Mouse (Mus musculus) midbrain, embryonic 13.5 days (tissue): ENCODE measurements around the gene Trappc4. TPM values are rescaled to one million over a fixed set of nuclear protein-coding genes. Genes with fewer than 3 reads are reported as not detected.
"Not testable (repeated sequence)": the region's sequence is repeated elsewhere in the genome, so short reads cannot be mapped to it uniquely, and the experiment has no call there.

Experiments used
- ATAC-seq: fragments of 200-750 bp; cut with Nextera tagmentation; 2 replicates; pipeline ENCODE4 v1.8.0; 2017; ENCODE audit warnings: mild to moderate bottlenecking, moderate TSS enrichment, moderate library complexity
- H3K27ac ChIP-seq: fragments of 300-500 bp; sonication (generic); 2 replicates; pipeline ENCODE4 v1.5.1; 2015; ENCODE audit warnings: inconsistent platforms, mild to moderate bottlenecking, moderate library complexity
- H3K27me3 ChIP-seq: fragments of 300-500 bp; sonication (generic); 2 replicates; pipeline ENCODE4 v1.6.1; 2015; ENCODE audit warnings: mild to moderate bottlenecking, inconsistent platforms
- H3K36me3 ChIP-seq: fragments of 300-500 bp; sonication (generic); 2 replicates; pipeline ENCODE4 v1.6.1; 2015; ENCODE audit warnings: mild to moderate bottlenecking, inconsistent platforms
- H3K4me1 ChIP-seq: fragments of 300-500 bp; sonication (generic); replicated peaks from 2 replicates; pipeline ENCODE4 v1.6.1; 2015; ENCODE audit warnings: inconsistent platforms
- H3K4me2 ChIP-seq: fragments of 300-500 bp; sonication (generic); replicated peaks from 2 replicates; pipeline ENCODE4 v1.6.1; 2015; ENCODE audit warnings: moderate library complexity, mild to moderate bottlenecking, inconsistent platforms
- H3K4me3 ChIP-seq: fragments of 300-500 bp; sonication (generic); replicated peaks from 2 replicates; pipeline ENCODE4 v1.5.1; 2015; ENCODE audit warnings: mild to moderate bottlenecking, inconsistent platforms
- H3K9ac ChIP-seq: fragments of 300-500 bp; sonication (generic); replicated peaks from 2 replicates; pipeline ENCODE4 v1.6.1; 2015; ENCODE audit warnings: mild to moderate bottlenecking, inconsistent platforms
- H3K9me3 ChIP-seq: fragments of 300-500 bp; sonication (generic); 2 replicates; pipeline ENCODE4 v1.6.1; 2016; ENCODE audit warnings: mild to moderate bottlenecking, inconsistent platforms
- WGBS: fragments of 180-500 bp; shearing (Covaris S2); methylation state at CpG from one replicate; pipeline ENCODE4 v1.1.7; 2015; 5-methylcytosine and 5-hydroxymethylcytosine counted together
- polyA plus RNA-seq: library from polyadenylated mRNA; unstranded; fragments of >200 nt; fragmentation: Nextera tagmentation; extraction: Ambion mirVana; gene quantifications from 2 replicates; pipeline ENCODE4 v1.2.1, GENCODE M21; 2015

Trappc4 gene
- polyA plus RNA-seq, 1 experiment from 2014 or later = 364 TPM

- peak within 1 kb of the TSS; percentile 84 for H3K9ac ChIP-seq
- WGBS = 76% methylated on average over 14 of the region's 14 CpGs
- H3K9me3 ChIP-seq = no peaks in the 10 kb centered on the region; the same call in 1 of the 2 replicates
- H3K36me3 ChIP-seq = peaks cover 9% of the 10 kb centered on the region
- H3K27me3 ChIP-seq = no peaks in the 10 kb centered on the region
- H3K4me1 ChIP-seq = peaks cover 16% of the 10 kb centered on the region
- peak within 1 kb of the TSS; percentile 93 for H3K4me2 ChIP-seq
- peak within 1 kb of the TSS; percentile 84 for H3K4me3 ChIP-seq
- no peak for ATAC-seq
- peak within 1 kb of the TSS; percentile 70 for H3K27ac ChIP-seq
These were observed 11.4 kb upstream of the Trappc4 start, which contains the start of gene Ccdc84 for GRCm38 (mm10) chr9:44418519-44419385. Ccdc84 (minus strand) TSS chr9:44418569.

DNA sequence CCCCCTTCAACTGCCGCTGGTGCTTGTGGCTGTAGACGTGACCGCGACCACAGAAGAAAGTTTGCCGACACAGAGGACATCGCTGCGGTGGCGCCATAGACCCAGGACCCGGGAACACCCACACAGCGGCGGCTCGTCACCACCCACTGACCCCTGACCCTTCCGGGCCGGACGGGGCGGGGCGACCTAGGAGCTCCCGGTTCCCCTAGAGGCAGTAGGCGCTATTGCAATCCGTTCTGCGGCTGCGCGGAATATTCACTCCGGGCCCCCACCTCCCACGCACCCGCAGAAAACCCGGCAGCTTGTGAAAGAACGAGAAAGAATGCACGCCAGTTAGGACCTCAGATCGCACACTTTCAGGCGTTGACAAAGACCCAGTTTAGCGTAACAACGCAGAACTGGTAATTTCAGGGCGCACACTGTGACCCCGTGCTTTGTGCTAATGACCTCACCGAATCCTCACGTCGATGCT is 10.5 kb upstream of the Trappc4 start:
- H3K36me3 ChIP-seq = peaks cover 15% of the 10 kb centered on the region
- peak overlapping the region; percentile 70 for H3K27ac ChIP-seq
- peak overlapping the region; percentile 84 for H3K9ac ChIP-seq
- no peaks in the 10 kb centered on the region; the same call in 1 of the 2 replicates for H3K9me3 ChIP-seq
- H3K4me3 ChIP-seq = peak overlapping the region; percentile 84
- peak overlapping the region; percentile 93 for H3K4me2 ChIP-seq
- peak; percentile 91 for ATAC-seq
- H3K4me1 ChIP-seq = peaks cover 16% of the 10 kb centered on the region
- H3K27me3 ChIP-seq = no peaks in the 10 kb centered on the region
- WGBS = under 1% methylated on average over 38 of the region's 38 CpGs

DNA sequence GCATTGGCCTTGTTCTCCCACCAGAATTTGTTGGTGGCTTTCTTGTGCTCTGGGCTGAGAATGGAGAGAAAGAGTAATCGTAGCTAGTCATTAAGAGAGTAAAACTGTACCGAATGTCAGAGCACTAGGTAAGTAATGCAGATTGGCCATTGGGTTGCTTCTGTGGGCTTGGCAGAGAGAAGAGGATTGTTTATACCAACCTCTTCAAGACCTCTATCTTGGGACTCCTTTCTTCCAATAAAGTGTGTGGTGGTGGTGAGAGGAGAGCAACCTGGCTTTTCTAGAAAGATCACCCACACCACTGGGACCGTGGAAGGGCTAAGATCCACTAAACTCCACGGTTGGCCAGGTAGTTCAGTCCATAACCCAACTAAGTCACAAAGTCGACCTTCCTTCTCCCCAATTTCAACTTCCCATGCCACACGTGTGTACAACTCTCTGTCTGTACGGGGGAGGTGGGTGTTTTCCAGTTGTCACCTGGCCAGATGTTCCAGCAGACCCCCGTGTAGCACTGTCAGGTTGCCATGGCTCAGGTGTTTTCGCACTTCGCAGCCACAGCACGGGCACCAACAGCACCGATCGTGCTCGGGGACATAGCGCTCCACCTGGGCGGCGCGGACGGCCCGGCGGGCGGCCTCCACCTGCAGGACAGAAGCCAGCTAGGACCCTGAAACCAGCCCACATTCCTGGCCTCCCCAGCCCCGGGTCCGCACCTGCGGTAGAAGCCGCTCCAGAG is 9.9 kb upstream of the Trappc4 start:
- Histone ChIP-seq H3K27me3 (no peaks in the 10 kb centered on the region), H3K4me3 (peak overlapping the region; percentile 84), H3K9me3 (no peaks in the 10 kb centered on the region; the same call in 1 of the 2 replicates), H3K4me2 (peak overlapping the region; percentile 93), H3K9ac (peak overlapping the region; percentile 84), H3K27ac (peak overlapping the region; percentile 70), H3K4me1 (peaks cover 16% of the 10 kb centered on the region), H3K36me3 (peaks cover 21% of the 10 kb centered on the region)
- peak; percentile 83 for ATAC-seq
- WGBS = 7% methylated on average over 26 of the region's 26 CpGs

DNA sequence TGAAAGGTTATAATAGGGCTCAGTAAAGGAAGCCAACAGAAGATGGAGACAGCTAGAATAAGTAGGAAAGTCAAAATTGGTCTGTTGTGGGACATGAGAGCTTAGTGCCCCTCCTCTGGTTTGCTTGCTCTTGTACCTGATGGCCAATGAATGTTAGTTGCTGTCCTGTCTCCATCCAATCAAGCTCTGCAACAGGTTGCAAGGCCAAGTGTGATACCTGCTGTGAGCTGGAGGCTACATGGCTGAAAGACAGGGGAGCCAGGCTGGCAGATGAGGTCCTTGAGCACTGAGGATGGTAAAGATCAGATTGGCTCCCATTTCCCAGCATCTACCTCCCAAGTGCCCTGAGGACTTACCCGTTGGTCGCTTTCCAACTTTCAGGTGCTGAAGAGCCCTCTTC is 5.4 kb upstream of the Trappc4 start:
- no peaks in the 10 kb centered on the region for H3K9me3 ChIP-seq
- ATAC-seq = no peak

GRCm38 (mm10) chr9:44412306-44412705 is 4.9 kb upstream of the Trappc4 start:
- Histone ChIP-seq H3K4me2 (no peak overlapping the region), H3K27me3 (no peaks in the 10 kb centered on the region), H3K27ac (no peak overlapping the region), H3K9me3 (no peaks in the 10 kb centered on the region), H3K36me3 (peaks cover 58% of the 10 kb centered on the region), H3K4me1 (peaks cover 22% of the 10 kb centered on the region), H3K9ac (no peak overlapping the region), H3K4me3 (no peak overlapping the region)
- no peak for ATAC-seq
- 87% methylated on average over 4 of the region's 4 CpGs for WGBS

More for the DNA sequence above, 5.4 kb upstream of the Trappc4 start:
- Histone ChIP-seq H3K27ac (no peak overlapping the region), H3K36me3 (peaks cover 58% of the 10 kb centered on the region), H3K9ac (no peak overlapping the region), H3K4me2 (no peak overlapping the region), H3K4me1 (peaks cover 26% of the 10 kb centered on the region), H3K4me3 (no peak overlapping the region), H3K27me3 (no peaks in the 10 kb centered on the region)
- WGBS = 95% methylated on average over 2 of the region's 2 CpGs

- no peak overlapping the region for H3K4me3 ChIP-seq
- H3K4me1 ChIP-seq = peaks cover 18% of the 10 kb centered on the region
- no peak for ATAC-seq
- 94% methylated on average over 1 of the region's 1 CpGs for WGBS
- no peak overlapping the region for H3K9ac ChIP-seq
- no peak overlapping the region for H3K27ac ChIP-seq
- no peak overlapping the region for H3K4me2 ChIP-seq
- H3K36me3 ChIP-seq = peaks cover 58% of the 10 kb centered on the region
- no peaks in the 10 kb centered on the region for H3K27me3 ChIP-seq
- H3K9me3 ChIP-seq = no peaks in the 10 kb centered on the region
These were observed 4.3 kb upstream of the Trappc4 start for GRCm38 (mm10) chr9:44411601-44412130.

DNA sequence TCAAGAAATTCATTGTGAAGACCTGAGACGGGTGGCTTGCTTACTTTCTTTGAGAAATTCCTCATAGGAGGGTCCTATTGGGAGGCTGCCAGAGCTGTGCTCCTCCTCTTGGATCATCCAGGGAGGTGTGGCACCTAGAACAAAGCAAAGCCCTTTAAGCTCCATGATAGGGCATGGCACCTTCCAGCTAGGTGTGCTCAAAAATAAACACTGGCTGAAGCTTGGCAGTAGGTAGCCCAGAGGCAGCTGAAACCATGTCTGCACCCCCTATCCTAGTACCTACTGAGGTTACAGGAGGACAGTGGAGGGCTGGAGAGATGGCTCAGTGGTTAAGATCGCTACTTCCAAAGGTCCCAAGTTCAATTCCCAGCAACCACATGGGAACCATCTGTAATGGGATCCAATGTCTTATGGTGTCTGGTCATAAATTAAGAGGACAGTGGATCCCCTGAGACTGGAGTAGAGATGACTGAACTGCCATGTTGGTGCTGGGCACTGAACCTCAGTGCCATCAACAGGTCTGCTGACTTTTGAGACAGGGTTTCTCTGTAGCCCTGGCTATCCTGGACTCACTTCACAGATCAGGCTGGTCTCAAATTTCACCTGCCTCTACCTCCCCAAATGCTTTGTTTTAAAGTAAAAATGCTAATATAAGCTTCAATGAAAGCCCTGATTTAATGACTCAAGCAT is 3.4 kb upstream of the Trappc4 start:
- Histone ChIP-seq H3K4me2 (no peak overlapping the region), H3K36me3 (peaks cover 58% of the 10 kb centered on the region), H3K4me1 (peaks cover 22% of the 10 kb centered on the region), H3K9ac (no peak overlapping the region), H3K9me3 (no peaks in the 10 kb centered on the region), H3K4me3 (no peak overlapping the region), H3K27ac (no peak overlapping the region), H3K27me3 (no peaks in the 10 kb centered on the region)
- no peak for ATAC-seq
- 90% methylated on average over 2 of the region's 2 CpGs for WGBS

DNA sequence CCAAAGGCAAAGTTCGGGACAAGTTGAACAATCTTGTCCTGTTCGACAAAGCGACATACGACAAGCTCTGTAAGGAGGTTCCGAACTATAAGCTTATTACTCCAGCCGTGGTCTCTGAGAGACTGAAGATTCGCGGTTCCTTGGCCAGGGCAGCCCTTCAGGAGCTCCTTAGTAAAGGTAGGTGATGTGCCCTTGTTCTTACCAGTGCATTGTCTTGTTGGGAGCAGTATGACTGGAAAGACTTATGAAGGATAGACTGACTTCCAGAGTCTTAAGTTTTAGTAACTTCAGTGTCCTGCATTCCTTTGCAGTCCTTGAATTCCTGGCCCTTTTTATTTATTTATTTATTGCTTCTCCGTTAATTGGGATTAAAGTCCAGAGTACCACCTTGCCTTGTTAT is 1.3 kb upstream of the Trappc4 start:
- H3K4me2 ChIP-seq = peak overlapping the region; percentile 81
- H3K9me3 ChIP-seq, ATAC-seq, H3K9ac ChIP-seq, H3K27ac ChIP-seq, H3K27me3 ChIP-seq: not testable (repeated sequence)
- H3K4me3 ChIP-seq = peak overlapping the region; percentile 75
- H3K36me3 ChIP-seq = peaks cover 65% of the 10 kb centered on the region
- peaks cover 39% of the 10 kb centered on the region for H3K4me1 ChIP-seq
- WGBS = 88% methylated on average over 9 of the region's 9 CpGs

DNA sequence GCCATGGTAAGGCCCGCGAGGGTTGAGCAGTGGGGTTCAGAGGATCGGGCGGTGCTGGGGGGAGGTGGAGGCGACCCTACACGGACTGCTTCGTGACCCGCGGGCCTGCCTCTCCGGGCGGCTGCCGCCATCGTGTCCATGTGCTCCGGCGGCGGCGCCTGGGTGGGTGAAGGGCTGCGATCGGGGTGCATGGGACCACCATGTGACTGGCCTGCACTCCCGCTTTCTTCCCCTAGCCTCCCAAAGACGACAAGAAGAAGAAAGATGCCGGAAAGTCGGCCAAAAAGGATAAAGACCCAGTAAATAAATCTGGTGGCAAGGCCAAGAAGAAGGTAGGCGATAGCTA is 325 bp upstream of the Trappc4 start:
- H3K36me3 ChIP-seq = peaks cover 67% of the 10 kb centered on the region
- peak overlapping the region; percentile 75 for H3K4me3 ChIP-seq
- H3K9me3 ChIP-seq = no peaks in the 10 kb centered on the region
- no peaks in the 10 kb centered on the region for H3K27me3 ChIP-seq
- peak overlapping the region; percentile 84 for H3K9ac ChIP-seq
- under 1% methylated on average over 24 of the region's 24 CpGs for WGBS
- peaks cover 41% of the 10 kb centered on the region for H3K4me1 ChIP-seq
- H3K27ac ChIP-seq = peak overlapping the region; percentile 94
- peak overlapping the region; percentile 81 for H3K4me2 ChIP-seq
- no peak for ATAC-seq

GRCm38 (mm10) chr9:44405011-44405410 is 2.4 kb downstream of the Trappc4 start:
- H3K36me3 ChIP-seq = peaks cover 67% of the 10 kb centered on the region
- no peak overlapping the region for H3K27ac ChIP-seq
- 86% methylated on average over 3 of the region's 3 CpGs for WGBS
- no peak for ATAC-seq
- H3K4me3 ChIP-seq = no peak overlapping the region
- H3K9ac ChIP-seq = no peak overlapping the region
- peaks cover 41% of the 10 kb centered on the region for H3K4me1 ChIP-seq
- no peaks in the 10 kb centered on the region for H3K9me3 ChIP-seq
- H3K4me2 ChIP-seq = no peak overlapping the region
- H3K27me3 ChIP-seq = no peaks in the 10 kb centered on the region

GRCm38 (mm10) chr9:44401081-44401480 is 6.3 kb downstream of the Trappc4 start:
- no peaks in the 10 kb centered on the region for H3K27me3 ChIP-seq
- H3K27ac ChIP-seq = no peak overlapping the region
- no peak overlapping the region for H3K4me3 ChIP-seq
- H3K9me3 ChIP-seq = no peaks in the 10 kb centered on the region
- 87% methylated on average over 4 of the region's 4 CpGs for WGBS
- ATAC-seq = no peak
- no peak overlapping the region for H3K9ac ChIP-seq
- H3K4me1 ChIP-seq = peaks cover 47% of the 10 kb centered on the region
- peaks cover 70% of the 10 kb centered on the region for H3K36me3 ChIP-seq
- no peak overlapping the region for H3K4me2 ChIP-seq
